Mouse (Mus musculus) myocyte (in vitro differentiated cells): ENCODE data around the gene Ypel1.

Experiments
- CEBPB ChIP-seq: IDR thresholded peaks from 2 replicates; pipeline ENCODE4 v1.6.1; 2011; ENCODE audit warnings: mild to moderate bottlenecking, moderate library complexity; ENCODE audit not compliant: poor library complexity, insufficient read depth, severe bottlenecking
- MAX ChIP-seq: IDR thresholded peaks from one replicate; pipeline ENCODE4 v1.6.1; 2011; ENCODE audit warnings: low read depth, mild to moderate bottlenecking, control low read depth
- MYOG ChIP-seq, 3 experiments: IDR thresholded peaks; one replicate each; pipeline ENCODE4 v1.6.1; 2011; ENCODE audit warnings: control low read depth in 2 of 3, low read depth in 2 of 3, mild to moderate bottlenecking in 2 of 3; ENCODE audit not compliant: insufficient read length in 2 of 3, control insufficient read depth in 1 of 3, insufficient read depth in 1 of 3
- POLR2A ChIP-seq: IDR thresholded peaks from one replicate; pipeline ENCODE4 v1.6.1; 2011; ENCODE audit warnings: low read depth, mild to moderate bottlenecking, control low read depth, moderate library complexity; ENCODE audit not compliant: insufficient read length
- TCF12 ChIP-seq: IDR thresholded peaks from one replicate; pipeline ENCODE4 v1.6.1; 2011; ENCODE audit warnings: mild to moderate bottlenecking, control low read depth; ENCODE audit not compliant: poor library complexity, insufficient read depth, severe bottlenecking

DNA sequence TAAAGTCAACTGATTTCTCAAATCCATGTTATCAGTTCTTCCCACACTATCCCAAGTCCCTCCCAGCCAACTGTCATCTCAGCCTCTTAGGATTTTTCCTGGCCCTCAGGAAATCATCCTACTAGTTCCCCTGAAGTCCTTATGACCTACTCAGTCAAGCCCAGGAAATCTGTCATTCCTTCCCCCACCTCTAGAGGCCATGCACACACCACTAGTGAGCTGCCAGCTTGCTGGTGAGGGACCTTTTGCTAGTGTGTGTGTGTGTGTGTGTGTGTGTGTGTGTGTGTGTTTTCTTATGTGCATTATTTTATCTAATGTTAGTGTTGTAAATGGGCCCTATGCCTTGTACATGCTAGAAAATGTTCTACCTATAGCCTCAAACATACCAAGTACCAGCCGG, 57.8 kb downstream of the Ypel1 start:
- TF ChIP-seq TCF12 (no peak), POLR2A (no peak), MAX (no peak), MYOG (IDR thresholded peaks at IDR 0.05; ENCODE audit: control insufficient read depth in 1 of 3, insufficient read depth in 1 of 3, insufficient read length in 2 of 3, low read depth in 2 of 3) (no peak), CEBPB (no peak)
